8 mouse cellular contexts compared by ENCODE assay signal in genomic region chr4:137387482-137388058, GRCm38 (mm10). TPM values are rescaled to one million over a fixed set of nuclear protein-coding genes. Genes with fewer than 3 reads are reported as not detected.
DNase-seq lines count a peak whose midpoint lies in the region; ATAC-seq lines count a peak whose summit lies in the region.

No protein-coding gene starts in this region.

- peaks cover 9% of the 10 kb centered on the region; the same call in 1 of the 2 replicates for H3K4me1 ChIP-seq in kidney, embryonic 16.5 days (ENCODE audit: insufficient read depth, low read length)
- peaks cover 21% of the 10 kb centered on the region for H3K4me1 ChIP-seq in embryonic facial prominence, embryonic 10.5 days
- peaks cover 16% of the 10 kb centered on the region for H3K4me1 ChIP-seq in limb, embryonic 10.5 days
- peaks cover 16% of the 10 kb centered on the region; the same call in 1 of the 2 replicates for H3K4me1 ChIP-seq in neural tube, embryonic 12.5 days

- H3K4me3 ChIP-seq in kidney, embryonic 16.5 days (ENCODE audit: low read length) = peak overlapping the region; percentile 76
- peak overlapping the region; percentile 90 for H3K4me3 ChIP-seq in embryonic facial prominence, embryonic 10.5 days
- peak overlapping the region; percentile 86 for H3K4me3 ChIP-seq in limb, embryonic 10.5 days
- peak overlapping the region; percentile 83 for H3K4me3 ChIP-seq in neural tube, embryonic 12.5 days

- no peak for DNase-seq in kidney, adult 9 months
- DNase-seq in embryonic facial prominence, embryonic 10.5 days (ENCODE audit: low spot score) = no peak
- no peak for DNase-seq in limb, embryonic 10.5 days (ENCODE audit: low spot score)
- no peak for DNase-seq in layer of hippocampus, adult 8-10 months (ENCODE audit: low spot score in 2 of 2)
- no peak for DNase-seq in testis, postnatal 14 days (ENCODE audit: low spot score)
- DNase-seq in frontal cortex, postnatal 14 days (ENCODE audit: low spot score in 2 of 2) = no peak

- H3K9ac ChIP-seq in kidney, embryonic 16.5 days (replicated peaks; ENCODE audit: low read length) = peak overlapping the region; percentile 82
- peak overlapping the region; percentile 78 for H3K9ac ChIP-seq in neural tube, embryonic 12.5 days

- peak overlapping the region; percentile 91 for H3K4me2 ChIP-seq in kidney, embryonic 16.5 days (replicated peaks; ENCODE audit: low read depth, low read length)
- peak overlapping the region; percentile 85 for H3K4me2 ChIP-seq in neural tube, embryonic 12.5 days (replicated peaks)

- H3K9me3 ChIP-seq in kidney, embryonic 16.5 days (ENCODE audit: low read length) = no peaks in the 10 kb centered on the region
- H3K9me3 ChIP-seq in embryonic facial prominence, embryonic 10.5 days = no peaks in the 10 kb centered on the region
- no peaks in the 10 kb centered on the region for H3K9me3 ChIP-seq in limb, embryonic 10.5 days (replicated peaks)
- no peaks in the 10 kb centered on the region for H3K9me3 ChIP-seq in neural tube, embryonic 12.5 days

- H3K36me3 ChIP-seq in kidney, embryonic 16.5 days (ENCODE audit: insufficient read depth, low read length) = no peaks in the 10 kb centered on the region
- H3K36me3 ChIP-seq in embryonic facial prominence, embryonic 10.5 days (replicated peaks) = peaks cover 16% of the 10 kb centered on the region
- peaks cover 13% of the 10 kb centered on the region; the same call in 1 of the 2 replicates for H3K36me3 ChIP-seq in limb, embryonic 10.5 days
- 0 out of 2 replicates have a peak, but pooled peaks cover 3% of the 10 kb centered on the region for H3K36me3 ChIP-seq in neural tube, embryonic 12.5 days

- peak overlapping the region; percentile 97 for H3K27ac ChIP-seq in kidney, embryonic 16.5 days (ENCODE audit: low read length)
- peak overlapping the region; percentile 96 for H3K27ac ChIP-seq in embryonic facial prominence, embryonic 10.5 days (replicated peaks)
- peak overlapping the region; percentile 94 for H3K27ac ChIP-seq in limb, embryonic 10.5 days
- H3K27ac ChIP-seq in neural tube, embryonic 12.5 days = peak overlapping the region; percentile 72

- no peak for ATAC-seq in kidney, embryonic 16.5 days (ENCODE audit: low FRiP score, low TSS enrichment)
- no peak; the same call in 1 of the 2 replicates for ATAC-seq in neural tube, embryonic 12.5 days (ENCODE audit: low FRiP score, low read depth)

- H3K27me3 ChIP-seq in kidney, embryonic 16.5 days (ENCODE audit: insufficient read depth, low read length) = no peaks in the 10 kb centered on the region
- no peaks in the 10 kb centered on the region for H3K27me3 ChIP-seq in embryonic facial prominence, embryonic 10.5 days (replicated peaks; ENCODE audit: low read depth, poor library complexity, severe bottlenecking)
- H3K27me3 ChIP-seq in limb, embryonic 10.5 days (ENCODE audit: low read depth, poor library complexity, severe bottlenecking) = no peaks in the 10 kb centered on the region
- H3K27me3 ChIP-seq in neural tube, embryonic 12.5 days (replicated peaks) = no peaks in the 10 kb centered on the region

- WGBS in kidney, embryonic 16.5 days = under 1% methylated on average over 20 of the region's 20 CpGs
- WGBS in embryonic facial prominence, embryonic 10.5 days = 1% methylated on average over 20 of the region's 20 CpGs
- 2% methylated on average over 20 of the region's 20 CpGs for WGBS in limb, embryonic 10.5 days
- WGBS in neural tube, embryonic 12.5 days = 2% methylated on average over 20 of the region's 20 CpGs

RNA-seq across cellular contexts. Expression of gene Cela3a, which starts 22.0 kb away (rescaled TPM):
- polyA plus RNA-seq in kidney, embryonic 16.5 days (2015; fragmentation: Nextera tagmentation; extraction: Ambion mirVana) = not detected in 2 replicates
- not detected in 2 replicates for polyA plus RNA-seq in embryonic facial prominence, embryonic 10.5 days (2016; fragmentation: Nextera tagmentation; extraction: Ambion mirVana)
- polyA plus RNA-seq in limb, embryonic 10.5 days (2016; fragmentation: Nextera tagmentation; extraction: Ambion mirVana) = not detected in 2 replicates
- polyA plus RNA-seq in neural tube, embryonic 12.5 days (2016; fragmentation: Nextera tagmentation; extraction: Ambion mirVana) = not detected in 2 replicates
- not detected for total RNA-seq in layer of hippocampus, adult 8-10 months (2022)

RNA-seq across cellular contexts. Expression of gene Cdc42, which starts 30.1 kb away (rescaled TPM):
- 739 and 758 TPM in 2 replicates for polyA plus RNA-seq in kidney, embryonic 16.5 days (2015; fragmentation: Nextera tagmentation; extraction: Ambion mirVana)
- 568 and 585 TPM in 2 replicates for polyA plus RNA-seq in embryonic facial prominence, embryonic 10.5 days (2016; fragmentation: Nextera tagmentation; extraction: Ambion mirVana)
- 531 and 571 TPM in 2 replicates for polyA plus RNA-seq in limb, embryonic 10.5 days (2016; fragmentation: Nextera tagmentation; extraction: Ambion mirVana)
- polyA plus RNA-seq in neural tube, embryonic 12.5 days (2016; fragmentation: Nextera tagmentation; extraction: Ambion mirVana) = 665 and 674 TPM in 2 replicates
- total RNA-seq in layer of hippocampus, adult 8-10 months (2022) = 100 to 1,000 TPM; 300 to 325 (median 301) TPM

RNA-seq across cellular contexts. Expression of gene Cela3b, which starts 42.8 kb away (rescaled TPM):
- not detected in 2 replicates for polyA plus RNA-seq in kidney, embryonic 16.5 days (2015; fragmentation: Nextera tagmentation; extraction: Ambion mirVana)
- not detected in 2 replicates for polyA plus RNA-seq in embryonic facial prominence, embryonic 10.5 days (2016; fragmentation: Nextera tagmentation; extraction: Ambion mirVana)
- not detected in 2 replicates for polyA plus RNA-seq in limb, embryonic 10.5 days (2016; fragmentation: Nextera tagmentation; extraction: Ambion mirVana)
- not detected in 2 replicates for polyA plus RNA-seq in neural tube, embryonic 12.5 days (2016; fragmentation: Nextera tagmentation; extraction: Ambion mirVana)
- total RNA-seq in layer of hippocampus, adult 8-10 months (2022) = not detected
